Mouse (Mus musculus) hindbrain, postnatal 0 days (tissue): ENCODE results near the gene Kcnmb3. TPM values are rescaled to one million over a fixed set of nuclear protein-coding genes. Genes with fewer than 3 reads are reported as not detected.

ENCODE experiments used
- ATAC-seq: fragments of 200-750 bp; cut with Nextera tagmentation; 2 replicates; pipeline ENCODE4 v1.8.0; 2017; ENCODE audit warnings: mild to moderate bottlenecking, moderate TSS enrichment, moderate library complexity
- DNase-seq: peaks from one replicate; pipeline ENCODE4 v3.0.0-alpha.2; 2015; ENCODE audit warnings: low spot score
- H3K27ac ChIP-seq: fragments of 300-500 bp; sonication (generic); 2 replicates; pipeline ENCODE4 v1.5.1; 2014; ENCODE audit warnings: mild to moderate bottlenecking
- H3K27me3 ChIP-seq: fragments of 300-500 bp; sonication (generic); 2 replicates; pipeline ENCODE4 v1.6.1; 2014; ENCODE audit warnings: low read length, mixed read lengths; ENCODE audit not compliant: insufficient read depth
- H3K36me3 ChIP-seq: fragments of 300-500 bp; sonication (generic); 2 replicates; pipeline ENCODE4 v1.6.1; 2014; ENCODE audit warnings: low read length, mixed read lengths; ENCODE audit not compliant: insufficient read depth
- H3K4me1 ChIP-seq: fragments of 300-500 bp; sonication (generic); 2 replicates; pipeline ENCODE4 v1.6.1; 2014; ENCODE audit warnings: antibody characterized with exemption, low read length, mixed read lengths; ENCODE audit not compliant: insufficient read depth
- H3K4me2 ChIP-seq: fragments of 300-500 bp; sonication (generic); 2 replicates; pipeline ENCODE4 v1.6.1; 2014; ENCODE audit warnings: low read depth, mild to moderate bottlenecking, low read length, moderate library complexity, mixed read lengths
- H3K4me3 ChIP-seq: fragments of 300-500 bp; sonication (generic); 2 replicates; pipeline ENCODE4 v1.5.1; 2014; ENCODE audit warnings: low read length
- H3K9ac ChIP-seq: fragments of 300-500 bp; sonication (generic); replicated peaks from 2 replicates; pipeline ENCODE4 v1.6.1; 2014; ENCODE audit warnings: mild to moderate bottlenecking, low read length, moderate library complexity, mixed read lengths
- H3K9me3 ChIP-seq: fragments of 300-500 bp; sonication (generic); 2 replicates; pipeline ENCODE4 v1.6.1; 2016; ENCODE audit warnings: low read length, mixed read lengths
- CTCF ChIP-seq: IDR thresholded peaks from 2 replicates; pipeline ENCODE4 v1.5.1; 2016; ENCODE audit warnings: antibody characterized with exemption, control low read depth, low read depth
- WGBS: fragments of 180-500 bp; shearing (Covaris S2); extraction: QIAGEN DNeasy Blood & Tissue Kit; methylation state at CpG from one replicate; pipeline ENCODE4 v1.1.7; 2014; 5-methylcytosine and 5-hydroxymethylcytosine counted together
- polyA plus RNA-seq: library from polyadenylated mRNA; unstranded; fragments of >200 nt; fragmentation: Nextera tagmentation; extraction: Ambion mirVana; gene quantifications from 2 replicates; pipeline ENCODE4 v1.2.1, GENCODE M21; 2015
- total RNA-seq: library from RNA; depleted of rRNA; stranded (reverse); fragments of >200 nt; gene quantifications from 2 replicates; pipeline ENCODE4 v1.2.3, GENCODE M21; 2014

Kcnmb3 gene
- total and polyA plus RNA-seq, 2 experiments from 2014 or later: not detected

- no peak overlapping the region for H3K9ac ChIP-seq
- no peak for TF ChIP-seq CTCF
- DNase-seq (no peak), ATAC-seq (no peak)
- no peaks in the 10 kb centered on the region for H3K9me3 ChIP-seq
- H3K4me3 ChIP-seq: no peak overlapping the region
- WGBS: 44% methylated on average over 8 of the region's 8 CpGs
- H3K36me3 ChIP-seq: no peaks in the 10 kb centered on the region
- H3K4me1 ChIP-seq: 0 out of 2 replicates have a peak, but pooled peaks cover 4% of the 10 kb centered on the region
- no peaks in the 10 kb centered on the region for H3K27me3 ChIP-seq
- no peak overlapping the region for H3K4me2 ChIP-seq
- H3K27ac ChIP-seq: no peak overlapping the region
Measured at GRCm38 (mm10) chr3:32495088-32495770, 3.2 kb upstream of the Kcnmb3 start.

GRCm38 (mm10) chr3:32494387-32495087 lies 2.5 kb upstream of the Kcnmb3 start:
- Histone ChIP-seq H3K9ac (no peak overlapping the region), H3K27ac (no peak overlapping the region), H3K4me1 (0 out of 2 replicates have a peak, but pooled peaks cover 4% of the 10 kb centered on the region), H3K27me3 (no peaks in the 10 kb centered on the region), H3K4me3 (no peak overlapping the region), H3K36me3 (no peaks in the 10 kb centered on the region), H3K9me3 (no peaks in the 10 kb centered on the region), H3K4me2 (no peak overlapping the region)
- ATAC-seq: no peak
- 0 out of 2 replicates have a peak, but pooled peaks have one; percentile 11 for TF ChIP-seq CTCF
- DNase-seq: no peak
- 84% methylated on average over 8 of the region's 8 CpGs for WGBS

DNA sequence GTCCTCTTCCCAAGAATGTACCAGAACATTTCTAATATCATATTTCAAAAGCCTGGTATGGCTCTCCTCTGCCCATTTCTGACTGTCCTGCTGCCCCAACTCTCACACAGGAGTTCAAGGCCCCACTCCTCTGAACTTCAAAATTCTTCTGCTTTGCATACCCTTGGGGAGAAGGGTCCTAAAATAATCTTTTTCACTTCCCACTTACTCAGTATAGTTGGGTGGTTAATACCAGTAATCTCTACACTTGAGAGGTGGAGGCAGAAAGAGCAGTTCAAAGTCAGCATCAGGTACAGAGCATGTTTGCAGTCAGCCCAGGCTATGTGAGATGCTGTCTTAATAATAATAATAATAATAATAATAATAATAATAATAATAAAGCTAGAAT lies 1.1 kb downstream of the Kcnmb3 start:
- H3K36me3 ChIP-seq: no peaks in the 10 kb centered on the region
- DNase-seq (no peak), ATAC-seq (no peak)
- no peaks in the 10 kb centered on the region for H3K9me3 ChIP-seq
- no peak for TF ChIP-seq CTCF
- no peak overlapping the region for H3K4me3 ChIP-seq
- no peak overlapping the region for H3K4me2 ChIP-seq
- H3K27ac ChIP-seq: no peak overlapping the region
- no peaks in the 10 kb centered on the region for H3K27me3 ChIP-seq
- no peak overlapping the region for H3K9ac ChIP-seq
- H3K4me1 ChIP-seq: no peaks in the 10 kb centered on the region

DNA sequence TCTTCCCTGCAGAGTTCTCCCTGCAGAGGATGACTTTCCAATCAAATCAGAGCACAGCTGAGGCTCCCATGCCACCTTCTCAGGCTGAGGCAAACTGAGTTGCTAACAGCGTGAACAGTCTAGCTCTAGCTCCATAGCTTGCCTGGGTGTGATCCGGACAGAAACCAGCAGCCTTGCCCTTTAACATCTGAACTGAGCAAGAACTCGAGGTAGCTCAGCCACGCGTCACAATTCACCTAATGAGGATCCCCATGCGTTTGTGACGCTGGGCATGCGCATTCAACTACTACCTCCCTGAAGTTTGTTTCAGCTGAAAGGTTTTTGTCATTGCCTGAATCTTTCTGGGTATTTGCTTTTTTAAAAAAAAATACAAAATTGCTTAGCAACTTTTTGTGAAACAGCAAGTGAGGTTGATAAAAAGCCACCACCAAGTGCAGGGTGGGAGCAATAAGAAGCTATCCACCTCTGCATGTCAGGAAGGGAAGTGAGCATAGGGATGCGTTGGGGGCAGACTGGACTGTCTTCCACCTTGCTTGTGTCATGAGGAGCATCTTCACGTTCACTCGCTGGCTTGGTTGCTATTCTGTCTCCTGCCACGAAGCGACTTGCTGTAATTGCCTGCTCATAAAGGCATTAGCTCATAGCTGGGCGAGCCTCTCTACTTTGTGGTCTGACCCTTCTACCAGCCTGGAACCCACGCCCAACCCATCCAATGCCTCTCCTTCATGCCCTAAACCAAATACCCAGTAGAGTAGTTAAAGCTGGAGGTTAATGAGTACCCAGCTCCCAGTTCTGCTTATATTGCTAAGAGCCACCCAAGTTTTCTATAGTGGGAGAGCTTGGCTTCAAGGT lies 1.7 kb downstream of the Kcnmb3 start:
- Histone ChIP-seq H3K9me3 (no peaks in the 10 kb centered on the region), H3K27ac (no peak overlapping the region), H3K4me3 (no peak overlapping the region), H3K36me3 (no peaks in the 10 kb centered on the region), H3K27me3 (no peaks in the 10 kb centered on the region), H3K4me2 (no peak overlapping the region), H3K9ac (no peak overlapping the region), H3K4me1 (no peaks in the 10 kb centered on the region)
- no peak for DNase-seq
- ATAC-seq: no peak
- no peak for TF ChIP-seq CTCF
- WGBS: 81% methylated on average over 15 of the region's 15 CpGs

GRCm38 (mm10) chr3:32488172-32488571 lies 3.9 kb downstream of the Kcnmb3 start:
- DNase-seq (no peak), ATAC-seq (no peak)
- no peaks in the 10 kb centered on the region for H3K36me3 ChIP-seq
- H3K4me2 ChIP-seq: no peak overlapping the region
- no peak for TF ChIP-seq CTCF
- H3K27ac ChIP-seq: no peak overlapping the region
- no peak overlapping the region for H3K4me3 ChIP-seq
- H3K9me3 ChIP-seq: no peaks in the 10 kb centered on the region
- WGBS: 84% methylated on average over 6 of the region's 6 CpGs
- H3K27me3 ChIP-seq: no peaks in the 10 kb centered on the region
- H3K4me1 ChIP-seq: no peaks in the 10 kb centered on the region
- H3K9ac ChIP-seq: no peak overlapping the region

- WGBS: 80% methylated on average over 4 of the region's 4 CpGs
- no peaks in the 10 kb centered on the region for H3K4me1 ChIP-seq
- ATAC-seq (no peak), DNase-seq (no peak)
- no peak overlapping the region for H3K9ac ChIP-seq
- H3K27ac ChIP-seq: no peak overlapping the region
- H3K4me2 ChIP-seq: no peak overlapping the region
- H3K4me3 ChIP-seq: no peak overlapping the region
- no peaks in the 10 kb centered on the region for H3K9me3 ChIP-seq
- no peaks in the 10 kb centered on the region for H3K36me3 ChIP-seq
- TF ChIP-seq CTCF: no peak
- H3K27me3 ChIP-seq: no peaks in the 10 kb centered on the region
Measured at GRCm38 (mm10) chr3:32486543-32486942, 5.5 kb downstream of the Kcnmb3 start.
